Mouse (Mus musculus): ENCODE results near the gene Tas2r106.

Tas2r106 gene

GRCm38 (mm10) chr6:131678786-131679185 lies at the start of gene Tas2r106:
Gene Tas2r106, minus strand, starts transcription at chr6:131678886.
- no peak for DNase-seq

DNA sequence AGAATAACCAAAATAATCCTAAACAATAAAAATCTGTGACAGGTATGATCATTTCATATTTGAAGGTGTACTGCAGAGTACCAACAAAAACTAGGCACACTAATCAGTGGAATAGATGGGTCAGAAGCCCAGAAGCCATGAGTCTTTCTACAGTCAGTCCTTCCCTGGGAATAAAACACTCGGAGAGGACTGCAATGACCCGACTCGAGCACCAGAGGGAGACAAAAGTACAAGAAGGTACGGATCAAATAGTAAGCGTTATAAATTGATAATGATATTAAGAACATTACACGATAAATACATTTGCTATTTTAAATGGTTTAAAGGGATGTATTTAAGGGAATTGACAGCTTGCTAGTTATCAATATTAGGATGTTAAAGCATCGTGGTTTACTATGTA lies 34.1 kb upstream of the Tas2r106 start:
- DNase-seq: no peak

DNA sequence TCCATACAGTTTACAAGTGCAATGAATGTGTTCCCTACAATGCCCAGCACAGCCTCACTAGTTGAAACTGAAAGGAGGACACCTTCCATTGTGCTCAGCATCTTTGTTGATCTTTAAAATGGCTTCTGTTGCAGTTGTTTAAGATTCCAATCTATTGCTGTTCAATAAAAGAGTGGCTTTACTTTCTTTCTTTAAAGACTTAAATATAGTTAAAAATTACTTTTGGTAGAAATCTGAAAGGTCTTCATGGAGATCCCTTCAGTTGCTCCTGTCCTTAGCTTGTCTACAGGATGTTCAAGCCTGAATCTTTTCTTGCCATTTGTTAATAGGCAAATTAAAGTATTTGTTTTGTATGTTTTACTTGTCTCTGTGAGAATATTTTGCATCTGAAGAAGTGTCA lies 11.3 kb upstream of the Tas2r106 start, which contains the start of gene Tas2r114:
TSS of gene Tas2r114 (minus strand) at position 101 of the 400 bp plus-strand sequence.
- no peak for DNase-seq

GRCm38 (mm10) chr6:131687395-131687794 lies 8.7 kb upstream of the Tas2r106 start, which contains the start of gene Tas2r105:
Gene Tas2r105, minus strand, starts transcription at chr6:131687495.
- no peak for DNase-seq

DNA sequence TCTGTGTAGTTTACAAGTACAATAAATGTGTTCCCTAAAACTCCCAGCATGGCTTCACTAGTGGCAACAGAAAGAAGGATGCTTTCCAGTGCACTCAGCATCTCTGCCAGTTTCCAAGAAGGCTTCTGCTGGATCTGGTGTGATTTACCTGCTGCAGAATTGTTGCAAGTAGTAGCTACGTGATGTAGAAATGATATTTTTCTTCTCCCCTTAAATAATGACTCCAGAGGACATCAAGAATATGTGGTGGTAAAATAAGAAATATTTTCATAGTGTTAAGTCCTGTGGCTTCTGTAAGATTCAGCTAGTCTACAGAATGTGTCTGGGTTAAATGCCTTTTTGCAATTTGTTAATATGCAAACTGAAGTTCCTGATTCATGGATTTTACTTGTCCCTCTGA lies 7.0 kb upstream of the Tas2r106 start, which contains the start of gene Tas2r104:
TSS of gene Tas2r104 (minus strand) at position 101 of the 400 bp plus-strand sequence.
- no peak for DNase-seq

DNA sequence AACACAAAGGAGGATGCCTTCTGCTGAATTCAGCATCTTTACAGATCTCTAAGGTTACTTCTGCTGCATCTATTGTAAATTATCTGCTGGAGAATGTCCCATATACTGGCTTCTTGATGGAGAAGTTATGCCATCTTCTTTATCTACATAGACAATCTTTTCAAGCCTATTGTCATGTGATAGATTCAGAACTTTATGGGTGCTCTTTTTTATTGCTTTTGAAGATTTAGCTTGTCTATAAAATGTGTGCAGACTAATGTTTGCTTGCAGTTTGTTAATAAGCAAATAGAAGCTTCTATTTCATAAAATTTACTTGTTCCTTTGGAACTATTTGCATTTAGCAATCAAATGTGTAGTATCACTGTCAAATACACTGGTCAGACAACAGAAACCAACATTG lies 18.6 kb downstream of the Tas2r106 start, which contains the start of gene Tas2r107:
TSS of gene Tas2r107 (minus strand) at position 101 of the 400 bp plus-strand sequence.
- no peak for DNase-seq

GRCm38 (mm10) chr6:131630812-131631211 lies 47.9 kb downstream of the Tas2r106 start, which contains the start of gene Tas2r130:
Gene Tas2r130, minus strand, starts transcription at chr6:131630912.
- DNase-seq: no peak
